Mouse (Mus musculus) liver, embryonic 14.5 days (tissue): ENCODE results near the gene Htr5b.

ENCODE experiments used
- CTCF ChIP-seq: IDR thresholded peaks from 2 replicates; pipeline ENCODE4 v1.5.1; 2016; ENCODE audit warnings: antibody characterized with exemption, low read depth, control low read depth
- EP300 ChIP-seq: IDR thresholded peaks from 2 replicates; pipeline ENCODE4 v1.6.1; 2016; ENCODE audit warnings: antibody characterized with exemption, low read depth

GRCm38 (mm10) chr1:121577491-121577890, 49.2 kb upstream of the Htr5b start:
- TF ChIP-seq EP300: no peak
- no peak for TF ChIP-seq CTCF
